Mouse (Mus musculus) midbrain, embryonic 12.5 days (tissue): ENCODE data around the gene Fxr2. TPM values are rescaled to one million over a fixed set of nuclear protein-coding genes. Genes with fewer than 3 reads are reported as not detected.
A peak's percentile ranks its signal among the peaks of the same experiment; 100 is the strongest.

Experiments used
- ATAC-seq: fragments of 200-750 bp; cut with Nextera tagmentation; 2 replicates; pipeline ENCODE4 v1.8.0; 2017; ENCODE audit warnings: low read depth, moderate TSS enrichment, moderate library complexity; ENCODE audit not compliant: low FRiP score
- H3K27ac ChIP-seq: fragments of 300-500 bp; sonication (generic); replicated peaks from 2 replicates; pipeline ENCODE4 v1.5.1; 2016; ENCODE audit warnings: mild to moderate bottlenecking
- H3K27me3 ChIP-seq: fragments of 300-500 bp; sonication (generic); 2 replicates; pipeline ENCODE4 v1.6.1; 2016; ENCODE audit warnings: mild to moderate bottlenecking
- H3K36me3 ChIP-seq: fragments of 300-500 bp; sonication (generic); 2 replicates; pipeline ENCODE4 v1.6.1; 2016
- H3K4me1 ChIP-seq: fragments of 300-500 bp; sonication (generic); 2 replicates; pipeline ENCODE4 v1.6.1; 2016
- H3K4me2 ChIP-seq: fragments of 300-500 bp; sonication (generic); replicated peaks from 2 replicates; pipeline ENCODE4 v1.6.1; 2016; ENCODE audit warnings: mild to moderate bottlenecking, moderate library complexity
- H3K4me3 ChIP-seq: fragments of 300-500 bp; sonication (generic); 2 replicates; pipeline ENCODE4 v1.5.1; 2016; ENCODE audit warnings: mild to moderate bottlenecking
- H3K9ac ChIP-seq: fragments of 300-500 bp; sonication (generic); replicated peaks from 2 replicates; pipeline ENCODE4 v1.6.1; 2016; ENCODE audit warnings: mild to moderate bottlenecking, moderate library complexity
- H3K9me3 ChIP-seq: fragments of 300-500 bp; sonication (generic); 2 replicates; pipeline ENCODE4 v1.6.1; 2016; ENCODE audit warnings: mild to moderate bottlenecking
- WGBS: fragments of 180-500 bp; shearing (Covaris S2); methylation state at CpG from one replicate; pipeline ENCODE4 v1.1.7; 2016; 5-methylcytosine and 5-hydroxymethylcytosine counted together
- polyA plus RNA-seq: library from polyadenylated mRNA; unstranded; fragments of >200 nt; fragmentation: Nextera tagmentation; extraction: Ambion mirVana; gene quantifications from 2 replicates; pipeline ENCODE4 v1.2.1, GENCODE M21; 2016

Gene Fxr2
- 59.2 and 67.1 TPM in 2 replicates for polyA plus RNA-seq

DNA sequence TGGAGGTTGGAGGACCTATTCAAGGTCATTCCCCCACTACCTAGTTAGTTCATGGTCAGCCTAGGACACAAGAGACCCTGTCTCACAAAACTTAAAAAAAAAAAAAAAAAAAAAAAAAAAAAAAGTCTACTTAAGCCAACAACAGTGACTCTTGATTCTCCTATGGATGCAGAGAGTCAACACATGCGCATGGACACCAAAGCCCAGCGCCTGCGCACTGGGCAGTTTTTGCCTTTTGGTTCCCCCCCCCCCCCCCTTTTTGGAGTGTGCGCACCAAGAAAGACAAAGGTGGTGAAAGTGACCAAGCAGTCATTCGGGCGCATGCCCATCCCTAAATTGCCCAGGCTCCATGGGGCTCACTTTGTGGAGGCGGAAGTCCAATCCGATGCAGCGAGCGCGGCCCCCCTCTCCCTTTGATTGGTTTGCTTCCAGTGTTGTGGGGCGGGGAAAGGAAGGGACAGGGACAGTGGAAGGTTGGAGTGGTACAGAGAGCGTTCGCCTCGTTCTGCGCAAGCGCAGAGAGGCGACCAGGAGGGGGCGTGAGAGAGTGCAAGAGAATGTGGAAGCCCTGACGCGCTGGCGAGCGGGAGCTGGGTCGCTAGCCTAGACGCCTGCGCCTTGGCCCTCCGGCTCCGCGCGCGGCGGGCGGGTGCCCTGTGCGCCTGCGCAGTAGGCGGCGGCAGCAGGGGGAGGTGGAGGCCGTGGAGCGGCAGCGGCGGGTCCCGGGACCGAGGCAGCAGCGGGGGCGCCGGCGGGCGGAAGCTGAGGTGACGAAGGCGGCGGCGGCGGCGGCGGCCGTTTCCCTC is at the start of gene Fxr2:
Fxr2 (plus strand) TSS at position 707 of the 806 bp plus-strand sequence.
- Histone ChIP-seq H3K36me3 (peaks cover 2% of the 10 kb centered on the region), H3K27ac (peak within 1 kb of the TSS; percentile 98), H3K9ac (peak within 1 kb of the TSS; percentile 96), H3K4me3 (peak within 1 kb of the TSS; percentile 99), H3K4me2 (peak within 1 kb of the TSS; percentile 80), H3K27me3 (no peaks in the 10 kb centered on the region), H3K9me3 (no peaks in the 10 kb centered on the region), H3K4me1 (peaks cover 21% of the 10 kb centered on the region)
- ATAC-seq = peak; percentile 99
- WGBS = 1% methylated on average over 43 of the region's 56 CpGs

DNA sequence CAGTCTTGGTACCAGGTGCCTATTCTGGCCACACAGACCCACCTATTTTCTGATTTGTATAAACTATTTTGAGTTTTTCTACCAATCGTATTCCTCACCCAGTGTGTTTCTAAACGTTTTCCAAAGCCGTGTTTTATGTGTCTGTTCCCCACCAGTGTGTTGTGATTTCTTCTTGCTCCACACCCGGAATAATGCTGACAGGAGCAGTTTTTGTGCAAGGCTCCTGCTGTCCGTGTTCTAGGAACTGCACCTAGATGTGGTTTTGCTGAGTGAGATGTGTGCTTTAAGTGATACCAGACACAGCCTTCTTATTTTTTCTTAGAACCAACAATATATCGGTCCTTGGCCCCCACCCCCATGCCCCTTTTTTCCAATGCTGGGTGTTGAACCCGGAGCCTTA is 48.8 kb upstream of the Fxr2 start:
- Histone ChIP-seq H3K27me3 (no peaks in the 10 kb centered on the region), H3K9me3 (no peaks in the 10 kb centered on the region), H3K27ac (no peak overlapping the region), H3K36me3 (peaks cover 26% of the 10 kb centered on the region), H3K9ac (no peak overlapping the region), H3K4me1 (peaks cover 15% of the 10 kb centered on the region), H3K4me3 (no peak overlapping the region), H3K4me2 (no peak overlapping the region)
- no peak for ATAC-seq
- WGBS = 92% methylated on average over 7 of the region's 7 CpGs

DNA sequence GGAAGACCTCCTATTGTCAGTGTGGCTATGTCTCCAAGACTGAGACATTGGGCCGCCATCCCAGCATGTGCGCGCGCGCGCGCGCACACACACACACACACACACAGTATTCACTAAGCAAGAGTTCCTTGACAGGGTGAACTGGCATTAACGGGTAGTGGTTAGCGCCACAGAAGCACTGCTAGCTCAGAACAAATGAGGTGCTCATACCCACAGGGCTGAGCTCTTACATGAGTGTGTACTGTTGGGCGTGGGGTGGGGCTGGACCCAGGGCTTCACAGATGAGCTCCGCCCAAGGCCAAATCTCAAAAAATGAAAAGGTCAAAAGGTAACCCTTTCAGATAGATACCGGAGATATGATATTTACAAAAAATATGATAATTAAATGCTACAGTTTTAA is 47.9 kb upstream of the Fxr2 start:
- Histone ChIP-seq H3K36me3 (peaks cover 35% of the 10 kb centered on the region), H3K4me3 (no peak overlapping the region)
- no peak for ATAC-seq

DNA sequence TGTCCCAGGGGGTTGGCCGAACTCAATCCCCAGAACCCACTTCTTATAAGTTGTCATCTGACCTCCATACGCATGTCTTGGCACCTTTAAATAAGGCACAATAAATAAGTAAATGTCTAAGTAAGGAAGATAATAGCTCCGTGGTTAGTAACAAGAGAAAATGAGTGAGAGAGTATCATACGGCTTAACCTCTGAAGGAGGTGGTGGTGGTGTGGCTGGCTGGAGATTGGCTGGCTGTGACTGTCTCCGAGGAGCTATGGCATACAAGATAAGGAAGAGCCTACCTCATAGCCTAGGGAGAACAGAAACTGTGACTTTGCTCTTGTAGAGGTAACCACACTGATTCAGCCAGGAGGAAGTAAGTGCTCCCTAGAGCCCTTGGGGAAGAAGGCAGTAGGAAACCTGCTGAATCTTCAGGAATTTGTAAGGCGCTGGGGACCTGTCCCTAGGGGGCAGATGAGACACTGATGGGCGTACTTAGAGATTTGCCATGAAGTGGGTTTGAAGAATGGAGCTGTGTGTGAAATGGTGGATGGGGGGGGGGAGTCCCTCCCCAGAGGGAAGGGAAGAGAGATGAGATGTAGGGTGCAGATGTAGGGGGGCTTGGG is 47.0 kb upstream of the Fxr2 start:
- H3K27me3 ChIP-seq = no peaks in the 10 kb centered on the region
- peaks cover 12% of the 10 kb centered on the region for H3K4me1 ChIP-seq
- H3K9me3 ChIP-seq = no peaks in the 10 kb centered on the region
- peaks cover 44% of the 10 kb centered on the region for H3K36me3 ChIP-seq
- no peak overlapping the region for H3K27ac ChIP-seq
- no peak overlapping the region for H3K4me2 ChIP-seq
- 86% methylated on average over 7 of the region's 7 CpGs for WGBS
- no peak overlapping the region for H3K4me3 ChIP-seq
- ATAC-seq = no peak
- no peak overlapping the region for H3K9ac ChIP-seq

More for the DNA sequence above, 47.9 kb upstream of the Fxr2 start:
- H3K9ac ChIP-seq = no peak overlapping the region
- no peaks in the 10 kb centered on the region for H3K9me3 ChIP-seq
- H3K27me3 ChIP-seq = no peaks in the 10 kb centered on the region
- no peak overlapping the region for H3K27ac ChIP-seq
- H3K4me2 ChIP-seq = no peak overlapping the region
- WGBS = 97% methylated on average over 13 of the region's 13 CpGs
- H3K4me1 ChIP-seq = peaks cover 12% of the 10 kb centered on the region

DNA sequence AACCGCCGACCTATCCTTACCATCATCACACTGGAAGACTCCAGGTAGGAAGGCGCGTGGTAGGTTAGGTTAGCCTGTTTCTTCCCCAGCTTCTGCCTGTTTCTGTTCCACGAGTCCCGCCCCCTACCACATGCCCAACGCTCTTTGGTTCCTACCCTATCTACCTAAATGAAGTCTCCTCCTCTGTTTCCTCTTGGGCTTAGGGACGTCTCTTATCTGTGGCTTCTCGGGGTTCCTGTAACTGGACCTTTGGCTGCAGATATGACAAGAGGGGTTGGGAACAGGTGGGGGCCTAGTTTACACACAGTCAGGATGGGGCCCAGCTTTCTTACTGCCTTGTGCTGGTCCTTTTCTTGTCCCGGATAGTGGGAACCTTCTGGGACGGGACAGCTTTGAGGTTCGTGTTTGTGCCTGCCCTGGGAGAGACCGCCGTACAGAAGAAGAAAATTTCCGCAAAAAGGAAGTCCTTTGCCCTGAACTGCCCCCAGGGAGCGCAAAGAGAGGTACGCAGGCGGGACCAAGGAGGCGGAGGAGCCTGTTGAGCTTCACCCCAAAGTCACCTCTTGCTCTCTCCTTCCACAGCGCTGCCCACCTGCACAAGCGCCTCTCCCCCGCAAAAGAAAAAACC is 43.5 kb upstream of the Fxr2 start:
- no peak for ATAC-seq
- Histone ChIP-seq H3K9me3 (no peaks in the 10 kb centered on the region), H3K36me3 (peaks cover 63% of the 10 kb centered on the region), H3K4me3 (no peak overlapping the region), H3K27ac (no peak overlapping the region), H3K27me3 (no peaks in the 10 kb centered on the region), H3K4me1 (0 out of 2 replicates have a peak, but pooled peaks cover 4% of the 10 kb centered on the region), H3K9ac (no peak overlapping the region), H3K4me2 (no peak overlapping the region)
- 94% methylated on average over 22 of the region's 22 CpGs for WGBS

DNA sequence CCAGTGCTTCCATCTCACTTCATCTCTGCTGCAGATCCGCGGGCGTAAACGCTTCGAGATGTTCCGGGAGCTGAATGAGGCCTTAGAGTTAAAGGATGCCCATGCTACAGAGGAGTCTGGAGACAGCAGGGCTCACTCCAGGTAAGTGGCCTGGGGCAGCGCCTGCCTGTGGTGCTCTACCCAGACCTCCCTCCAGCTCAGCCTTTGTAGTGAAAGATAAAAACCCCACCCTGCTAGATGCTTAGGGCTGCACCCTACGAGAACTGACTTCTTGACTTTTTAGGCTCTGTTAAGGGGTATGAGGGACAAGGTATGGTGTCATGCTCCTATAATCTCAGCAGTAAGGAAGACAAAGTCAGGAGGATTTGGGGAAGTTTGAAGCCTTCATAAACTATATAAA is 42.2 kb upstream of the Fxr2 start:
- no peak overlapping the region for H3K9ac ChIP-seq
- no peak overlapping the region for H3K4me2 ChIP-seq
- WGBS = 91% methylated on average over 8 of the region's 8 CpGs
- no peaks in the 10 kb centered on the region for H3K27me3 ChIP-seq
- no peak overlapping the region for H3K27ac ChIP-seq
- no peak for ATAC-seq
- H3K9me3 ChIP-seq = no peaks in the 10 kb centered on the region
- H3K4me1 ChIP-seq = no peaks in the 10 kb centered on the region
- peaks cover 63% of the 10 kb centered on the region for H3K36me3 ChIP-seq
- no peak overlapping the region for H3K4me3 ChIP-seq

DNA sequence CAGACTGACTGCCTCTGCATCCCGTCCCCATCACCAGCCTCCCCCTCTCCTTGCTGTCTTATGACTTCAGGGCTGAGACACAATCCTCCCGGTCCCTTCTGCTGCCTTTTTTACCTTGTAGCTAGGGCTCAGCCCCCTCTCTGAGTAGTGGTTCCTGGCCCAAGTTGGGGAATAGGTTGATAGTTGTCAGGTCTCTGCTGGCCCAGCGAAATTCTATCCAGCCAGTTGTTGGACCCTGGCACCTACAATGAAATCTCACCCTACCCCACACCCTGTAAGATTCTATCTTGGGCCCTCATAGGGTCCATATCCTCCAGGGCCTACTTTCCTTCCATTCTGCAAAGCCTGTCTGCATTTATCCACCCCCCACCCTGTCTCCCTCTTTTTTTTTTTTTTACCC is 41.4 kb upstream of the Fxr2 start:
- 87% methylated on average over 3 of the region's 3 CpGs for WGBS
- Histone ChIP-seq H3K4me1 (no peaks in the 10 kb centered on the region), H3K36me3 (peaks cover 63% of the 10 kb centered on the region)

DNA sequence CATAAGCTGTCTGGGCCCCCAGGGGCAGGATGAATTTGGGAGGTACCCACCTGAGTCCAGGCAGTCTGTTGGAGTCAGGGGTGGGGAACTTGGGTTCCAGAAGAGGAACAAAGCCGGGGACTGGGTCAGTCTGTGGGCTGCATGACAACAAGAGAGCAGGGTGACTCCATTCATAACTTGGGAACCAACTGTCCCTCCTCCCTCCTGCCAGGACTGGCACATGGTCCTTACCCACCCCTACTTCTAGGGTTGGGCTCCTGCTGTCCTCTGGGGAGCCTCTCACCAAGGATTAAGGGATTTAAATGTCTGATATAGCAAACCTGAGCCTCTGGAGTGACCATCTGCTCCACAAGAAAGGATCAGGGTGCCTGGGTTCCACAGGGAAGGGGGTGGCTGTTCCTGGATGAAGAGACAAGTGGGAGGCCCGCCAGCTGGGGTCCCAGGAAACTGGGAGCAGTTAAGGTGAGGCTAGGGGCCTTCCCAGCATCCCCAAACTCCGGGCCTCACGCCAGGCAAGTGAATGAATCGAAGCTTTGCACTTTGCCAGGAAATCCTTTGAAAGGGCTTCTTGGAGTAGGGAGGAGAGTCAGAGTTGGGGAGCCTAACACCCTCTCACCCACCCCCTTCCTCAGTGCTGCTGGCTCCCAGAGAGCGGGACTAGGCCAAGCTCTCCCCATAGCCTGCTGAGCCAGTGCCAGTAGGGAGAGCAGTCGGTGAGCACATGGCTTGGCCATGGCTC is 40.7 kb upstream of the Fxr2 start:
- Histone ChIP-seq H3K4me3 (no peak overlapping the region), H3K27me3 (no peaks in the 10 kb centered on the region), H3K9me3 (no peaks in the 10 kb centered on the region), H3K4me2 (no peak overlapping the region), H3K9ac (no peak overlapping the region), H3K4me1 (no peaks in the 10 kb centered on the region), H3K36me3 (peaks cover 56% of the 10 kb centered on the region), H3K27ac (0 out of 2 replicates have a peak overlapping the region, but pooled peaks have one; percentile 35)
- no peak for ATAC-seq
- WGBS = 73% methylated on average over 7 of the region's 7 CpGs

More for the DNA sequence above, 41.4 kb upstream of the Fxr2 start:
- Histone ChIP-seq H3K9me3 (no peaks in the 10 kb centered on the region), H3K9ac (no peak overlapping the region), H3K27ac (no peak overlapping the region), H3K27me3 (no peaks in the 10 kb centered on the region), H3K4me2 (no peak overlapping the region), H3K4me3 (no peak overlapping the region)
- no peak for ATAC-seq

DNA sequence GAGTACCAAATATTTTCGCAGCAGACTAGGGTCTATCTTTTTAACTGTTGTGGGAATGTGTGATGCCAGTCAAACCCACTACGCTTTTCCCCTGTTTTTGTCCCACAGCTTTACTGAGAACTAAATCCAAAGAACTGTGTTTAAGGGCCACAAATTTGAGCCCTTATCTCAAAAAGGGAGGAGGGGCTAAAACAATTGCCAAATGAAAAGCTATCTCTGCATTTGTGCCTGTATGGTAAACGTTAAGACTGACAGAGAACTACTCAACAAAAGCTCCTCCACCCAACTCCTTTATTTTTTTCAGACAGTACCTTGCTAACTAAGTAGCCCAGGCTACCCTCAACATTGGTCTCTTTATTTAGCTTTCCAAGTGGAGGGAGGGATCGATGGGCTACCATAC is 40.0 kb upstream of the Fxr2 start:
- no peaks in the 10 kb centered on the region for H3K4me1 ChIP-seq
- no peak overlapping the region for H3K9ac ChIP-seq
- H3K4me3 ChIP-seq = no peak overlapping the region
- peaks cover 49% of the 10 kb centered on the region for H3K36me3 ChIP-seq
- ATAC-seq = no peak
- H3K27ac ChIP-seq = no peak overlapping the region
- 88% methylated on average over 4 of the region's 4 CpGs for WGBS
- H3K4me2 ChIP-seq = no peak overlapping the region
- no peaks in the 10 kb centered on the region for H3K27me3 ChIP-seq
- no peaks in the 10 kb centered on the region for H3K9me3 ChIP-seq

DNA sequence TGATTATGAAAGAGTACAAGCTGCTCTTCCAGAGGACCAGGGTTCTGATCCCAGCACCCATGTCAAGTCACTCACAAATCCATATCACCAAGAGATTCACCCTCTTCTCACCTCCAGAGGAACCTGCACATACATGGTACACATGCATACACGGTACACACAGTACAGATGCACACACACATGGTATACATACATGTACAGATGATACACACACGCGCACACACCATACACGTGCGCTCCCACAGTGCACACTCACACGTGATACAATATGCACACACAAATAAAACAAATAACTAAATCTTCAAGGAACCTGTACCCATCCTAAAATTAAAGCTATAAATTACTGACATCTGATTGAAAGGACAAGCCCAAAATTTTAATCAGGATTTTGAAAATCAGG is 37.9 kb upstream of the Fxr2 start:
- H3K4me1 ChIP-seq = peaks cover 6% of the 10 kb centered on the region
- H3K4me2 ChIP-seq = no peak overlapping the region
- no peak for ATAC-seq
- 98% methylated on average over 6 of the region's 6 CpGs for WGBS
- H3K9me3 ChIP-seq = no peaks in the 10 kb centered on the region
- no peak overlapping the region for H3K9ac ChIP-seq
- H3K36me3 ChIP-seq = peaks cover 29% of the 10 kb centered on the region
- no peak overlapping the region for H3K27ac ChIP-seq
- H3K27me3 ChIP-seq = no peaks in the 10 kb centered on the region
- H3K4me3 ChIP-seq = no peak overlapping the region

DNA sequence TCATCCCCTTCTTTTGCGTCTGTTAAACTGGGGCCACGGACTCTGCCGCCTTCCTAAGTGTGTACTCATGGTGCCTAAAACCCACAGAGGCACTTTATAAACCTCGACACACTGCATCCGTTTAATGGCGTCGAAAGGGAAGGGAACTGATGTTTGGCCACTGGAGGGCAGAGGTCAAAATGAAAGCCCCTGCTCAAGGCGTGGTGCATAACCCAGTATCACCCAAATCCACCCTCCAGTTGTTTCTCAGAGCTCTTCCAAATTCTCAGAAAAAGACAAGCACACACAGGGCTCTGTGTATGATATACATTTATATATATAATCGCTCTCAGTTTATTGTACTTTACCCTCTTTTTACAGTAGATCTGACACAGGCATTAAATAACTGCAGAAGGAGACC is 33.4 kb upstream of the Fxr2 start:
- Histone ChIP-seq H3K27ac (no peak overlapping the region), H3K9me3 (no peaks in the 10 kb centered on the region), H3K4me3 (no peak overlapping the region), H3K4me1 (peaks cover 20% of the 10 kb centered on the region), H3K4me2 (no peak overlapping the region), H3K36me3 (no peaks in the 10 kb centered on the region), H3K27me3 (peaks cover 10% of the 10 kb centered on the region), H3K9ac (no peak overlapping the region)
- WGBS = 5% methylated on average over 9 of the region's 9 CpGs
- no peak for ATAC-seq
